Mouse (Mus musculus): Measurements from ENCODE around the gene Shisal2a. TPM values are rescaled to one million over a fixed set of nuclear protein-coding genes. Genes with fewer than 3 reads are reported as not detected.

The Shisal2a gene
- polyA plus RNA-seq (2012; rRNA removed): 0.43 TPM in 1 of 2 replicates, not detected in the other

- Histone ChIP-seq H3K4me3 (ENCODE audit: control insufficient read depth, low read depth, low read length) (peak within 1 kb of the TSS; percentile 24), H3K4me1 (ENCODE audit: control insufficient read depth, insufficient read depth, low read length) (peaks cover 2% of the 10 kb centered on the region), H3K27ac (ENCODE audit: control insufficient read depth, insufficient read depth, low read depth, low read length) (no peak within 1 kb of the TSS), H3K27me3 (ENCODE audit: control insufficient read depth, insufficient read depth, low read length) (no peaks in the 10 kb centered on the region), H3K36me3 (ENCODE audit: control insufficient read depth, insufficient read depth, low read length) (no peaks in the 10 kb centered on the region)
- TF ChIP-seq POLR2A (IDR thresholded peaks at IDR 0.05; ENCODE audit: control insufficient read depth, low read depth, low read length) (no peak), CTCF (IDR thresholded peaks at IDR 0.05; ENCODE audit: control insufficient read depth, insufficient read depth, insufficient replicate concordance, low read depth, low read length) (no peak)
These were observed at the start of gene Shisal2a for GRCm38 (mm10) chr4:108383183-108383714. Gene Shisal2a, minus strand, starts transcription at chr4:108383349.

- H3K27ac ChIP-seq (ENCODE audit: control insufficient read depth, insufficient read depth, low read depth, low read length): 0 out of 2 replicates have a peak overlapping the region, but pooled peaks have one; percentile 25
- no peaks in the 10 kb centered on the region for H3K27me3 ChIP-seq (ENCODE audit: control insufficient read depth, insufficient read depth, low read length)
- no peaks in the 10 kb centered on the region for H3K4me1 ChIP-seq (ENCODE audit: control insufficient read depth, insufficient read depth, low read length)
- TF ChIP-seq CTCF (IDR thresholded peaks at IDR 0.05; ENCODE audit: control insufficient read depth, insufficient read depth, insufficient replicate concordance, low read depth, low read length): no peak
- no peak for TF ChIP-seq POLR2A (IDR thresholded peaks at IDR 0.05; ENCODE audit: control insufficient read depth, low read depth, low read length)
- peak overlapping the region; percentile 62 for H3K4me3 ChIP-seq (ENCODE audit: control insufficient read depth, low read depth, low read length)
- no peaks in the 10 kb centered on the region for H3K36me3 ChIP-seq (ENCODE audit: control insufficient read depth, insufficient read depth, low read length)
These were observed 48.4 kb upstream of the Shisal2a start for GRCm38 (mm10) chr4:108431561-108431936.

GRCm38 (mm10) chr4:108430656-108431560 is 47.8 kb upstream of the Shisal2a start:
- Histone ChIP-seq H3K4me3 (ENCODE audit: control insufficient read depth, low read depth, low read length) (peak overlapping the region; percentile 65), H3K27ac (ENCODE audit: control insufficient read depth, insufficient read depth, low read depth, low read length) (peak overlapping the region; percentile 61; the same call in 1 of the 2 replicates), H3K4me1 (ENCODE audit: control insufficient read depth, insufficient read depth, low read length) (no peaks in the 10 kb centered on the region), H3K36me3 (ENCODE audit: control insufficient read depth, insufficient read depth, low read length) (no peaks in the 10 kb centered on the region), H3K27me3 (ENCODE audit: control insufficient read depth, insufficient read depth, low read length) (no peaks in the 10 kb centered on the region)
- TF ChIP-seq CTCF (IDR thresholded peaks at IDR 0.05; ENCODE audit: control insufficient read depth, insufficient read depth, insufficient replicate concordance, low read depth, low read length) (no peak), POLR2A (IDR thresholded peaks at IDR 0.05; ENCODE audit: control insufficient read depth, low read depth, low read length) (peak; percentile 28; the same call in 1 of the 2 replicates)

GRCm38 (mm10) chr4:108428341-108428721 is 45.2 kb upstream of the Shisal2a start:
- TF ChIP-seq POLR2A (IDR thresholded peaks at IDR 0.05; ENCODE audit: control insufficient read depth, low read depth, low read length): no peak
- no peak for TF ChIP-seq CTCF (IDR thresholded peaks at IDR 0.05; ENCODE audit: control insufficient read depth, insufficient read depth, insufficient replicate concordance, low read depth, low read length)
- Histone ChIP-seq H3K4me1 (ENCODE audit: control insufficient read depth, insufficient read depth, low read length) (no peaks in the 10 kb centered on the region), H3K4me3 (ENCODE audit: control insufficient read depth, low read depth, low read length) (no peak overlapping the region), H3K27ac (ENCODE audit: control insufficient read depth, insufficient read depth, low read depth, low read length) (no peak overlapping the region), H3K27me3 (ENCODE audit: control insufficient read depth, insufficient read depth, low read length) (no peaks in the 10 kb centered on the region), H3K36me3 (ENCODE audit: control insufficient read depth, insufficient read depth, low read length) (no peaks in the 10 kb centered on the region)

- Histone ChIP-seq H3K27ac (ENCODE audit: control insufficient read depth, insufficient read depth, low read depth, low read length) (no peak overlapping the region), H3K4me1 (ENCODE audit: control insufficient read depth, insufficient read depth, low read length) (no peaks in the 10 kb centered on the region), H3K4me3 (ENCODE audit: control insufficient read depth, low read depth, low read length) (no peak overlapping the region), H3K27me3 (ENCODE audit: control insufficient read depth, insufficient read depth, low read length) (no peaks in the 10 kb centered on the region), H3K36me3 (ENCODE audit: control insufficient read depth, insufficient read depth, low read length) (no peaks in the 10 kb centered on the region)
- TF ChIP-seq POLR2A (IDR thresholded peaks at IDR 0.05; ENCODE audit: control insufficient read depth, low read depth, low read length): no peak
- TF ChIP-seq CTCF (IDR thresholded peaks at IDR 0.05; ENCODE audit: control insufficient read depth, insufficient read depth, insufficient replicate concordance, low read depth, low read length): no peak
These were observed 44.7 kb upstream of the Shisal2a start for GRCm38 (mm10) chr4:108427719-108428340.

GRCm38 (mm10) chr4:108424587-108424986 is 41.4 kb upstream of the Shisal2a start:
- Histone ChIP-seq H3K4me1 (ENCODE audit: control insufficient read depth, insufficient read depth, low read length) (no peaks in the 10 kb centered on the region), H3K4me3 (ENCODE audit: control insufficient read depth, low read depth, low read length) (no peak overlapping the region), H3K36me3 (ENCODE audit: control insufficient read depth, insufficient read depth, low read length) (no peaks in the 10 kb centered on the region), H3K27me3 (ENCODE audit: control insufficient read depth, insufficient read depth, low read length) (no peaks in the 10 kb centered on the region), H3K27ac (ENCODE audit: control insufficient read depth, insufficient read depth, low read depth, low read length) (no peak overlapping the region)
- TF ChIP-seq POLR2A (IDR thresholded peaks at IDR 0.05; ENCODE audit: control insufficient read depth, low read depth, low read length) (no peak), CTCF (IDR thresholded peaks at IDR 0.05; ENCODE audit: control insufficient read depth, insufficient read depth, insufficient replicate concordance, low read depth, low read length) (no peak)

- TF ChIP-seq POLR2A (IDR thresholded peaks at IDR 0.05; ENCODE audit: control insufficient read depth, low read depth, low read length): no peak
- TF ChIP-seq CTCF (IDR thresholded peaks at IDR 0.05; ENCODE audit: control insufficient read depth, insufficient read depth, insufficient replicate concordance, low read depth, low read length): no peak
- H3K4me3 ChIP-seq (ENCODE audit: control insufficient read depth, low read depth, low read length): no peak overlapping the region
- H3K27me3 ChIP-seq (ENCODE audit: control insufficient read depth, insufficient read depth, low read length): no peaks in the 10 kb centered on the region
- no peak overlapping the region for H3K27ac ChIP-seq (ENCODE audit: control insufficient read depth, insufficient read depth, low read depth, low read length)
- H3K4me1 ChIP-seq (ENCODE audit: control insufficient read depth, insufficient read depth, low read length): peaks cover 10% of the 10 kb centered on the region
- H3K36me3 ChIP-seq (ENCODE audit: control insufficient read depth, insufficient read depth, low read length): no peaks in the 10 kb centered on the region
These were observed 24.5 kb upstream of the Shisal2a start for GRCm38 (mm10) chr4:108407621-108408020.
